Mouse (Mus musculus) inflammation-experienced regulatory T-cells, adult 6 months (primary cell): ENCODE measurements at regions not wholly inside any gene's neighbourhood (a gene's known extent, or its start where the extent isn't known, plus 50 kb on each side); places are given as distances from the start of the nearest gene placed in this dataset.

Experiments used
- ATAC-seq: one replicate; pipeline ENCODE4 v1.8.0; 2017

GRCm38 (mm10) chr11:22644877-22645276 lies 133.0 kb downstream of the Tmem17 start:
- ATAC-seq, result no peak

GRCm38 (mm10) chr11:22646192-22646936 lies 134.5 kb downstream of the Tmem17 start:
- no peak for ATAC-seq

DNA sequence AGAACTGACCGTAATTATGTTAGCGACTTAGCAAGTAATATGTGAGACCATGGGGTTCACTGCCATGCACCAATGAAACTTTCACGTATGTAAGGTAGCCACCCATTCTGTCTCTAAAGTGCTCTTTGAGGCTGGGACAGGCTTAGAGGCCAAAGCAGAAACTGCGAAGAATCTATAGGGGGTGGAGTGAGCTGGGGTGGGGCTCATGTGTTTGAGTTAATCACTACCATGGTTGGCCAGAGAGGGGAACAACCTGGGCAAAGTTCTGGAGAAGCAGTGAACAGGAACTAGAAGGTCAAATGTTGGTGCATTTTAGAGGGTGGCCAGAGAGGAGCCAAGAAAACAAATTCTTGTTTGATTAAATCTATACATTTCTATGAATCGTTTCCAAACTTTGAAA lies 136.4 kb downstream of the Tmem17 start:
- no peak for ATAC-seq

DNA sequence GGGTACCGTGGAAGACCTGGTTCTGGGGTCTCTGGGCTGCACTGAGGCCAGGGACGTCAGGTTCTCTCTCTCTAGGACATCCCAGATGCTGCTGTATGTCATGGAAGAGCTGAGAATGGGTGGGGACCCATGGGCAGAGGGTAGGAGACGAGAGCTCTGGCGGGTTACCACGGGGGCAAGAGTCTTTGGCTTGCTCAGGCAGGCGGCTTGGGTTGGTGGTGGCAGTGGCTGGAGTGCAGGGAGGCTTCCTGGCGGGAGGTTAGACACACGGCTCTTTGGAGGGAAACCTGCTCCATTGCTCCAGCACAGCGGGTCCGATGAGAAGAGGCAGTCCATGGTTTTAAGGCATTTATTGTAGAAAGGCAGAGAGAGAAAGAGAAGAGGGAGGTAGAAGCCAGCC lies 138.9 kb downstream of the Tmem17 start:
- ATAC-seq, result no peak

DNA sequence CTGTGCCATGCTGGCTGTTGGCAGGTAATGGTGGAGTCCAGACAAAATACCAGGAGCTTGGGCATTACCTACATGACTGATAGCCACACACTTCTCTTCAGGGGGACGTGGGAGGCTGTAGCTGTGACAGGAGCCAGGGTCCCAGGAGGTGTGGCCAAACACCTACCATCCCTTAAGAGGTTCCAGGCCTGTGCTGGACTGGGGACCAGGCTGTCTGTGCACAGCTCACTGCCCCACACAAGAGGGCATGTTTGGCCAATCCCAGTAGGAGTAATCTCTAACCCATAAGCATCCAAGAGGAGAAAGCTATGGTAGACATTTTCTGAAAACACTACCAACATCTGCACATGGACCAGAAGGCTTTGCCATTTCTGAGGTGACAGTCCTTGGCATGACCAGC lies 139.4 kb downstream of the Tmem17 start:
- no peak for ATAC-seq

DNA sequence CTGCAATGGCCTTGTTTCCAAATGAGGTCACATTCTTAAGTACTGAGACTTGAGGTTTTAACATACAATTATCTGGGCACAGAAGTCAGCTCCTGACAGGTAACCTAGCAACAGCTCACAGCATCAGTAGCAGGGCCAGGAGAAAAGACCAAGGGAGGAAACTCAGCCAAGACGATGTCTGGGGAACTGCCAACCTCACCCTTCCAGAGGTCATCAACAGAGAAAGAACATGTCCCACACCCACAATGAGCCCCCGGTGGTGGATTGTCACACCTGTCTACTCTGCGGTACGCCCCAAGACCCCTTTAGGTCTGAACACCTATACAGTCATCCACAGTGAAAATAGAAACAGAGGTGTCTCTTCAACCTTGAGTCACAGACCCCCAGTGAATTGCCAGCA lies 140.0 kb downstream of the Tmem17 start:
- ATAC-seq, result no peak

DNA sequence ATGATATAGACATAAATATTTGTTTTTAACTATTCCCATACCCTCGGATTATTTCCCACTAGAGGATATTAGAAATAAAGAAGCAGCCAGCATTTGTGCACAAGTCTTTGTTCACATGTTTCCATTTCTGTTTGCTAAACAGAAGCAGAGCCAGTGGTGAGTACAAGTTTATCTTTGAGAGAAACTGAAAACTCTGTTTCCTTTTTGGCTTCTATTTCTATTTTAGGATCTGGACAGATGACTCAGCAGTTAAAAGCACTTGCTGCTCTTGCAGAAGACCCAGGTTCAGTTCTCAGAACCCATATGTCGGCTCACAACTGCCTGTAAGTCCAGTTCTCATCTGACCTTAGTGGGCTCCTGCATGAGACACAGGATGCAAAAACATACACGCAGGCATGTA lies 141.0 kb downstream of the Tmem17 start:
- ATAC-seq, result no peak

- ATAC-seq, result no peak
These were observed 141.5 kb downstream of the Tmem17 start for GRCm38 (mm10) chr11:22653366-22653765.

DNA sequence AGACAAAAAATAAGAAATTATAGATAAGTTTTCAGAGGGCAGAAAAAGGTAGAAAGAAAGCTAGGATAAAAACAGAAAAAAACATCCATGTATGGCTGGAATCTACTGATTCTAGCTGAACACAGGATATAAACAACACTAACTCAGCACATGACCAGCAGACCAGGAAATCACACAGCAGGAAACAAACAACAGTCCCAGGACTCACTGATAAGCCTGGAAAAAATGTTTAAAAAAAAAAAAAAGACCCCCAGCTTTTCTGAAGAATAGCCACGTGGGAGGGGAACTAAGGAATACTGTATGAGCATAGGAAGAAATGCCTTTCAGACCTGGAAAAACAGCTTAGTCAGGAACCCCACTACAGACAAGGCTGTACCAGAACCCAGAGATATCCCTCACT lies 145.7 kb downstream of the Tmem17 start:
- no peak for ATAC-seq

DNA sequence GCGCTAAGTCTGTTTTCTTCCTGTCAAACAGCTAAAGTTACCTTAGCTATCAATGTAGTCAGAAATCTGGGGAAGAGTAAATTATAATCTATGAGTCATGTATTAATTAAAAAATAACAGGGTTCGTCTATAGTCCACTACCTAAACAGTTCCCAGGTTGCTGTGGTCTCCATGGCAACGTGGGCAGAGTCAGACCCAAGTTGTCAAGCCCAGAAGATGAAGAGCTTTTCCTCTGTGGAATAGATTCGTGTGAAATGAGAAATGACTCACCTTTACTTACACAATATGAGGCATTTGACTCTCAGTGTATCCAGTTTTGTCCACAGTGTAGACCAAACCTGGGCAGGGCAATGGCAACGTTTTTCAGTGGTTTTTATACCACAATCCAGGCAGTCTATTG lies 149.2 kb downstream of the Tmem17 start:
- ATAC-seq, result no peak

DNA sequence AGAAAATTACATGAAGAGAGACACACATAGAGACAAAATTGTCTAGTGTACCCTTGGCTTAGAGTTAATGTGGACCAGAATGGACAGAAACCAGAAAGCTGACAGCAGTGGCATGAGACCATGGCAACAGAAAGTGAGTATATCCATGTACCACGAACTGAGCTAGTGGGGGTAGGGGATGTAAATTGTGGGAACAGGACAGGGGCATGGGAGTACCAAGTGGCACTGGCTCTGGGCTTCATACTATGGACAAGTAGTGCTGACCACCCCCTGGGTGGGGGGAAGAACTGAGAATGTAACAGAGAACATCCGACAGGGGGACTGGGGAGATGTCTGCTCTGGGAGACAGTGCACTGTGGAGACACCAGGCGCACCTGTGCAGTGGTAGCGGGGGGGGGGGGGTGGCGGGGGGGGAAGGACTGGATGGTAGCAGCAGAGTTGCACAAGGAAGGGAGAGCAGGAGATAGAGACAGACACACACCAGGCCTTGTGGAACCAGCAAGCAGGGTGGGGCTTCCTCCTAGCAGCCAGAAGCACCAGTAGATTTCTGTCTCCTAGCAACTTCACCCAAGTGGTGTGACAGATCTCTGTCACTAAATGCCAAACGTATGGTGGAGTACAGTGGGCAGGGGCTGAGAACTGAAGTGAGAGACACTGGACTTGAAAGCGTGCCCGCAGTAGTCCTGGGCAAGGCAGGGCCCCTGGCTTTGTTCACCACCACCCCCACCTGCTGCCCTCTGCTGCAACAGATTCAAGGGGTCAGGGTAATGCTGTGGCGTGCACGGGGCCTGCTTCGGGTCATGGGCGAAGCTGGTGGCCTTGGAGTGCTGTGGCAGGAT lies 150.0 kb downstream of the Tmem17 start:
- no peak for ATAC-seq

DNA sequence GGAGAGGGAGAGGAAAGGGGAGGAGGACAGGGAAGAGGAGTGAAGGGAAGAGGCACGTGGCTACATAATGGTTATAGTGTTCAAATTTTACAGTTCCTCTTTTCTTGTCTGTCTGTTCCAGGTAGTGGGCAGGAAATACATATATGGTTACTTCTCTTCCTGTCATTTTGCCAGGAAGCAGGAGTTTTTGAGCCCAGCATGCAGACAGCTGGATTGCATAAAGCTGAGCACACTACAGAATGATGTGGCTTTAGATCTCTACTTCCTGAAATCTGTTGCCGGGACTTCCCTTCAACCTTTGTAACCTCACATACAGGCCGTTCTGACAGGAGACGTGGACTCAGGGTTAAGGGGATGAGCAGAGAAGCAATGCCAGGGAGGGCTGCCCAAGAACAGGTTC lies 154.1 kb downstream of the Tmem17 start:
- peak; percentile 70 for ATAC-seq

DNA sequence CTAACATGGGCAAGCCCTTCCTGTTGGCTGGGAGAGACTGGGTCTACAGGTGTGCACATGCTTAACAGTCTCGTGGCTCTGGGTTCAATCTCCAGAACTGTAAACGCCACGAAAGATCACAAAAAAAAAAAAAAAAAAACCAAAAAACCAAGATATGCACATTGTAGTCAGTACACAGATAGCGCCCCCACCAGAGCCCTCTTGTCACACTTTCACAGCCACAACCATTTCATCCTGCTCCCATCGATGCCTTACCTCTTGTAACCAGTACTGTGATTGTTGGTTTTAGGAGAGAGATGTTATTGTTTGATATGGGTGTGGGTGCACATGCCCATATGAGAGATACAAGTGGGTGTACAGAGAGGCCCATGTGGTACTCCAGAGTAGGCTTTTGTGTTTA lies 154.5 kb downstream of the Tmem17 start:
- ATAC-seq, result peak; percentile 22

DNA sequence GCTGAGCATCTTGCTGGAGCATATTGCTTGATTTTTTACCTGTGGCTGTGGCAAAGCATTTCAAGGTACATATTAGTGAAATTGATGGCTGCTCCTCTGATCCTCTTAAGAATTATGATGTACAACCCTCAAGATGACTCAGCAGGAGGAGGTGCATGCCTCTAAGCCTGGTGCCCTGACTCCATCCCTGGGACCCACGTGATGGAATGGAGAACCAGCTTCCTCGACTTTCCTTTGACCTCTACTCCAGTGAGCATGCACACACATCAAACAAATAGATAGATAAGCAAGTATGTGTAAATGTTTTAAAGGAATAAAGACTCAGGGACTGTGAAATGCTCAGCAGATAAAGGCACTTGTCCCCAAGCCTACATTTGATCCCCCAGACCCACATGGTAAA lies 156.3 kb downstream of the Tmem17 start:
- ATAC-seq, result no peak

DNA sequence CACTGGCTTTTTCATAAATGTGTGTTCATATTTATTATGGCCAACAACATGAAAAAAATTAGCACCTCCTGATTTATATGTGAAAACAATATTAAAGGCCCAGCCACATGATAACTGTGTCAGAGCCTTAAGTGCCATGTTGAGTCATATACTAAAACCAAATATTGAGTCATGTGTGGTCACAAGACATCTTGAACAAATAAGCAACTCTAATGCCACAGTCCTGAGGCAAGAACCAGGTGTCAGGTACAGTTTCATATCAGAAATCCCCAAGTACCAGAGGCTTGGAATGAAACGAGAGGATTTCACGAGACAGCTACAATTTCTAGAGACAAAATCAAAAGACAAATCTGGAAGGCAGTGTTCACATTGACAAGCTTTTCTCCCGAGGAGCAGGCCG lies 157.4 kb downstream of the Tmem17 start:
- no peak for ATAC-seq

- ATAC-seq, result no peak
These were observed 160.1 kb downstream of the Tmem17 start for GRCm38 (mm10) chr11:22671791-22672490.

- ATAC-seq, result no peak
These were observed 163.2 kb downstream of the Tmem17 start for GRCm38 (mm10) chr11:22675047-22675446.

DNA sequence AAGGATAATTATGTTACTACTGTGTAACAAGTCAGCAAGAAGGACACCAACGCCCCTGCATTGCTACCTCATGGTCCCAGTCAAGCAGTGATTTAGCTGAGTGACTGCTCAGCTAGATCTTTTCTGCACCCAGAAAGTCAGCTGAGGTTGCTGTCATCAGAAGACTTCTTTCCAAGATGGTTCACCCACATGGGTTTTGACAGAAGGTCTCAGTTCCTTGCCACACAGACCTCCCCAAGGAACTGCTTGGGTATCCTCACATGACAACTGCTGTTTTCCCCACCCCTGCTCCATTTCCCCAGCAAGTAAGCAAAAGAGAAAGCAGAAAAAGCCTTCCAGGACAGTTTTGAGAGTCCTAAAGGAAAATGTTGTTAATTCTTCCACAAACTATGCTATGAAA lies 163.9 kb downstream of the Tmem17 start:
- no peak for ATAC-seq

DNA sequence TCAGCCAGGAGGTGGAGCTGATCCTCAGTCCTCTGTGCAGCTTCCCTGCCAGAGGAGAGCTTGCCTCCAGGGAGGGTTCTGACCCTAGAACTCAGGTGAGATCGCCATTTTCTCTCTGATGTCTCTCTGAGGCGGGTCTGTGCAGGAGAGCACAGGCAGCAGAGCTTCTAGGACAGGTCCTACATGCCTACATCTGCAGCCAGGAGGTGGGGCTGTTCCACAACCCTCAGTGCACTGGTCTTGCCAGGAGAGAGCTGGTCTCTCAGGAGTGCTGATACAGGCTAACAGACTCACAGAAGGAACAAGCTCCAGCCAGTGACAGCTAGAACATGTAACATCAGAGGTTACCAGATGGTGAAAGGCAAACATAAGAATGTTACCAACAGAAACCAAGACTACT lies 165.4 kb downstream of the Tmem17 start:
- ATAC-seq, result peak; percentile 35

DNA sequence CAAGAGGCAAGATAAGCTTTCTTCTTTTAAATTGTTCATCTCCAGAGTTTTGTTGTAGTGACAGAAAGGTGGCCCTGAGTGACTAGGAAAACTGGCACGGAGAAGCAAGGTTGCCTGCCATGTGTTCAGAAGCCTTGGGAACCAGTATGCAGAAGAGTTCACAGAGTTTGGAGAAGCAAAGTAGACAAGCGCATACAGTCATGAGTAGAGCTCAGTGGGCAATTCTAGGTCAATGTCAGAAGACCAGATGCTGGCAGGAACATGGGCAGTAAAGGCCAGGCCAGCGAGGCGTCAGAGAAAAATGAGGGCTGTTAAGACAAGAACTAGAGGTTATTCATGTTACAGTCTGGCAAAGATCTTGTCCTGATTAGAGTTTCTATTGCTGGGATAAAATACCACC lies 172.7 kb downstream of the Tmem17 start:
- ATAC-seq, result no peak

DNA sequence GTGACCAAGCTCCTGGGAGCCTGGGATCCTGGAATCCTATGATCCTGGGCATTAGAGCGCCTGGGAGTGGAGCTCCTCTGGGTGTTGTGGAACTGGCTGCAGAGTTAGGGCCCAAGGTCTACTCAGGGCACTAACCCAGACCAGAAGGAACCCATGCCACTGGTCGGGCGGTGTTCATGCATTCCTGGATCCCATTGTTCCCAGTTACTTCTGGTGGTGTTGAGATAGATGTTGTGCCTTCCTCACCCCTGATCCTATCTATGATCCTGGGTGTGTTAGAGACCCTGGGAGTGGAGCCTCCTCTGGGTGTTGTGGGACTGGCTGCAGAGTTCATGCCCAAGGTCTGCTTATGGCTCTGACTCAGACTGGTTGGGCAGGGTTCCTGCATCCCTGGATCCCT lies 169.9 kb downstream of the B3gnt2 start:
- ATAC-seq, result no peak

DNA sequence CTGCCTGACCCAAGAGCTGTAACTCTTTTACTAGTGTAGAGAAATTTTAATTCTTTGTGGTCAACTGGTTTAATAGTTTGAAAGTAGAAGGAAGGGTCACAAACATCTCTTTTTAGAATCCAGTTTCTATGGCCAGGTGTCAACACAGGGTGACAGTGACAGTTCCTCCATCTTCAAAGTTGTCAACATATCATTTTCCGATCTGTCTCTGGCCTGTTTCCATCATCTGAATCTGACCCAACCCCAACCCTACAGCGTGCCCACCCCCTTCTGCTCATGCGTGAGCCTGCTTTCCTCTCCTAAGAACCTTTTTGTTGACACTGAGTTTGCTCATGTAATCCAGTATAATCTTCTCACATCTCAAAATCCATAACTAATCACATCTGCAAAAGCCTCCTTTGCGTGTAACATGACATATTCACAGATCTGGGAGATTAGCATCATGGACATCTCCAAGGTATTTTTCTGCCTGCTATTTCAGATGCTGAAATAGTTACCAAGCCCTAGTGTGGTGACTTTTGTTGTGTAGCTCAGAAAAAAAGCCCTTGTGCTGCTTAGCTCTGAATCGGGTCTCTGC lies 168.4 kb downstream of the B3gnt2 start:
- ATAC-seq, result no peak

GRCm38 (mm10) chr11:22692941-22693341 lies 167.8 kb downstream of the B3gnt2 start:
- ATAC-seq, result peak; percentile 87
